Mouse (Mus musculus): ENCODE measurements around the gene Acp6. TPM values are rescaled to one million over a fixed set of nuclear protein-coding genes. Genes with fewer than 3 reads are reported as not detected.
"Not testable (repeated sequence)": the region's sequence is repeated elsewhere in the genome, so short reads cannot be mapped to it uniquely, and the experiment has no call there.

Gene Acp6
- total RNA-seq (2022), result 10 to 100 TPM; 31.9 to 37.2 (median 34.1) TPM

DNA sequence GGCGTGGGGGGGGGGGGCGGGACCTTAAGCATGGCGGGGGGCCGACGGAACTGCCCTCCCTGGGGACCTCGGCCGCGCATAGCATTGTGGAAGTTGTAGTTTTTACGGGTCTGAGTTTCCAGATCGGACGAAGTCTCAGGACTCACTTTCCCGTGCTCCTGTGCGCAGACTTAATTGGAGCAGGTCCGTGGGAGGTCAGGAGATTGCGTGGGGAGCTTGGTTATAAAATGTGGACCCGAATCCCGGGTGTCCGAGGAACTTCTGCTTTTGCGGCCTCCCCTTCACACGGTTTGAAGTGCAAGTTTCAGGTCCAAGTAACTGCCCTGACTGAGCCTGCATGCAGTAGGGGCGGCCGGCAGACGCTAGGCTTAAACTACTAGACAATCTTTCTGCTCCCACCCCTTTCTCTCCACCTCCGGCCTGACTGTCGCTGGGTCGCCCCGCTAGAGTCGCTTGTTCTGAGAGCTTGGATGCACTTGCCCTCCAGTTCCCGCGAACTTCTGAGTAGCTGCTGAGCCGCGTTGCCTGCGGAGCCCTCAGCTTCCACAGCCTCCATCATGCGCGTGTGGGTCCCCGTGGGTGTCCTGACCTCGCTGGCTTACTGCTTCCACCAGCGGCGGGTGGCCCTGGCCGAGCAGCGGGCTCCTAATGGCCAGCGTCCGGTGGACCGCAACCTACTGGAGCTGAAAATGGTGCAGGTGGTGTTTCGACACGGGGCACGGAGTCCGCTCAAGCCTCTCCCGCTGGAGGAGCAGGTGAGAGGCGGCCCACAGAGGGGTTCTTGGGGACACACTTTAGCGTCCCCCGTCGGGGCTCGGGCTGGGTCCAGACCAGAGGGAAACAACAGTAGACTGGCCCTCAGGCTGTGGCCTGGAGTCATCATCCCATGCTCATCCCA is at the start of gene Acp6:
Acp6 (plus strand) TSS at position 167 of the 898 bp plus-strand sequence.
- DNase-seq (ENCODE audit: low spot score), result peak; percentile 93

DNA sequence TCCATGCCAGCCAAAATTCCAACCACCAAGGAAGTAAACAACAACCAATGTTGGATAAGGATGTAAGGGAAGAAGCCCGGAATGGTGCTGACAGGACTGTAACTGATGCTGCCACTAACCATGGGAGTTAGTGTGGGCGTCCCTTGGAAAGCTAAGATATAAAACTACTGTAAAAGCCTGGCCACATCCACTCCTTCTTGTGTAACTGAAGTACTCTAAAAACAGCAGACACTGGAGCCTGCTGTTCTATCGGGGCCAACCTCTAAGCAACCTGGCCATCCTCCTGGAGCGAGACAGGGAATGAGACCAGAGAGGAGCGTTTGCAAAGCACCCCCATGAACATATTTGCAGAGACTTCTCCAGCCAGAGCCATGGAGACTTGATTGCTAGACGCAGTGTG is 41.1 kb upstream of the Acp6 start:
- no peak for DNase-seq (ENCODE audit: low spot score)

DNA sequence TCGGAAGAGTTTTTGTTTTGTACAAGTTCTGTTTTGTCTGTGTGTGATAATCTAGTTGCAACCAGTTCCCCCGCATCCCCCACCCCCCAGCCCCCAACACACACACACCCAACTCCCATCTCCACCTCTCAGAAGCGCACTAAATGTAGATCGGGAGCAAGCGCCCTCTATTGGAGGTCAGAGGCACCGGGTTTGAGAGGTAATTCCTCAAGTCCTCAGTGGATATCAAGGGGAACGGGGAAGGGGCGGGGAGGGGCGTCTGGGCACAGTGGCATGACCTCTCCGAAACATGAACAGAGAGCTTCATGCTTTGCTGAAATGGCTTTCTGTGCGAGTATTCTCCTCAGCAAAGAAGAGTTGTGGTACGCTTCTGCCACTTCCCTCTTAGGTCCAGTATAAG is 40.3 kb upstream of the Acp6 start:
- no peak for DNase-seq (ENCODE audit: low spot score)

DNA sequence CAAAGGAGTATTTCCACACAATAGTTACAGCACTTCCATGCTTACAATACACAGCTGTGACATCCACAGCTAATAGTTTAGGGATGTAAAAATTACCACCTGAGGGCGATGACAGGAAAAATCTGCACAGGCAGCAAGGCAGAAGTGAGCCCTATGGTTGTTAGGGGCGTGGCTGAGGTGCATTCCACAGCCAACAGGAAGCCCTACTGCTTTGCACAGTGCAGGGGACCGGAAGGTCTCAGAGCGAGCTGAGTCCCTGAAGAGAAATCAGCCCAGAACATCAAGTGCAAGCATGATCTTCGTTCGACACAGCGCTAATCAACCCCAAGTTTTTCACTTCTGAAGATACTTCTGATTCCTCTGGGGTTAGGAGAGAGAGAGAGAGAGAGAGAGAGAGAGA is 34.4 kb upstream of the Acp6 start:
- DNase-seq (ENCODE audit: low spot score), result no peak

DNA sequence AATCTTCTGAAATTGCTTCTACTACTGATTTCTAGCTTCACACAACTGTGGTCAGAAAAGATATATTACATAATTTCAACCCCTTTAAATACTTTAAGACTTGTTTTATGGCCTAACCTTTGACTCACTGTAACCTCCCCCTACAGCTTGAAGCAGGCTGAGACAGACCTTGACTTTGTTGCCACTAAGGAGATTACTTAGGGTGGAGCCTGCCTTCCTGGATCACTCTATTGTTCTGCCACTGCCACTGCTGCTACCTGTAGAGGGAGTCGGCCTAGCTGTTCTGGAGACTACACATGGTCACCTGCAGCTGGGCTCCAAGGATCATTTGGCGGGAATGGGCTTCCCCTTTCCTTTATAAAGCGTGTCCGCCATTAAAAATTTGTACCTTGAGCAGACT is 29.2 kb upstream of the Acp6 start:
- DNase-seq (ENCODE audit: low spot score), result no peak

DNA sequence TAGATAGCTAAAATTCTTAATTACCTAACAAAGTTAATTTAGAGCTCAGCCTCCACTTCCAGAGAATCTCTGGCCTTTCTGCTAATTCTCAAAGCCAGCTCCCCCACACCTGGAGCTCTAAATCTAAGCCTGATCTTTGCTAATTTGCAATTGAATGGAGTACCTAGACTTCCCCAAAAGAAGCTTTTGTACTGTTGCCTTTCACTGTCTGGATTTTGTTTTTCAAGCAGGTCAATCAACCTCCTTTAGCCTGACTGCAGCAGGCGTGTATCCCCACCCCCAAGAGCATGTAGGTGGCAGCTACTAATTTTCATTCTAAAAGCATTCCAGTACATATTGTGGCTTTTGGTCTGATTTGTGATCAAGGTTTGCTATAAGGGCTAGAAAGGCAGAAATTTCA is 20.9 kb upstream of the Acp6 start:
- not testable (repeated sequence) for DNase-seq (ENCODE audit: low spot score)

DNA sequence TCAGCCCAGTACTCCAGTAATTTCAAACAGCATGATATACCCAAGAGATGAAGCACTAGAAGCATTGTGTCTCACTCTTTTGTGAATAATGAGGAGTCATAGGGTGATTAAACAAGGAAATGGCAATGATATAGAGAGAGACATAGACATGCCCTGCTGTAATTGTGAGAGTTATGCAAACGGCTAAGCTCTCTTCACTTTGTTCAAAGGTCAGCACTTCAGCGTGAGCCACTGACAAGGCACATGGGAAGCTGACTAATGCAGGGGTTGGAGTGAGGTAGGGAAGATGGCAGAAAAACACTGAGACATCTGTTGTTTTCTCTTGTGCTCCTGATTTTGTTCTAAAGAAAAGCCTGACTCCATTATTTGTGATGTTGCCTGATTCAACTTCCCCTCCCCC is 7.5 kb upstream of the Acp6 start:
- DNase-seq (ENCODE audit: low spot score), result no peak

DNA sequence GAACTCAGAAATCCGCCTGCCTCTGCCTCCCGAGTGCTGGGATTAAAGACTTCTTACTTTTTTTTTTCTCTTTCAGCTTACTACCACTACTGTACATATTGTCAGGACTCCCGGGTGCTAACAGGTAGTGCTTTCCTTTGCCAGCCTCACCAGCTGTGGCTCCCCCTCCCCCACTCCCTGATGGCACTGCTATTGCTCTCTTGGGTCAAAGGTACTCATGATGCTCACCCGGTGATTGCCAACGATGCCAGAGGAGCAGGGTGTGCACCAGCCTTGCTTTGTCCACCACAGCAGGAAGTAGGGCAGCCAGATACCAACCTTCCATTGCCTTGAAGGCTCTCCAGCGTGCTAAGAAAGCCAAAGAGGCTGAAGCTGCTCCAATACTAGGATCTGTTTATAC is 2.1 kb upstream of the Acp6 start:
- no peak for DNase-seq (ENCODE audit: low spot score)

DNA sequence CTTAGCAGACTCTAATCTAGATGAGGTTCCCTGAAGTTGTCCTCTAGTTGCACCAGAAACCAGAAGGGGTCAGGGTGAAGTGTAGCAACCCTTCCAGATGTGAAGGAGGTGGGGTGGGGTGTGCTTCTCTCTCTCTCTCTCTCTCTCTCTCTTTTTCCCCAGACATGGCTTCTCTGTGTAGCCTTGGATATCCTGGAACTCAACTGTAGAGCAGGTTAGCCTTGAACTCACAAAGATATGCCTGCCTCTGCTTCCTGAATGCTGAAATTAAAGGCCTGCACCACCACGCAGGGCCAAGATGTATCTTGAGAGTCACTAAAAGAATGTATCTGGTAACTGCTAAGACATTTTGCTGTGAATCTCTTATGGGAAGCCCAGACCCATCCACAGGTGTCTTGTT is 1.3 kb upstream of the Acp6 start:
- DNase-seq (ENCODE audit: low spot score), result no peak

DNA sequence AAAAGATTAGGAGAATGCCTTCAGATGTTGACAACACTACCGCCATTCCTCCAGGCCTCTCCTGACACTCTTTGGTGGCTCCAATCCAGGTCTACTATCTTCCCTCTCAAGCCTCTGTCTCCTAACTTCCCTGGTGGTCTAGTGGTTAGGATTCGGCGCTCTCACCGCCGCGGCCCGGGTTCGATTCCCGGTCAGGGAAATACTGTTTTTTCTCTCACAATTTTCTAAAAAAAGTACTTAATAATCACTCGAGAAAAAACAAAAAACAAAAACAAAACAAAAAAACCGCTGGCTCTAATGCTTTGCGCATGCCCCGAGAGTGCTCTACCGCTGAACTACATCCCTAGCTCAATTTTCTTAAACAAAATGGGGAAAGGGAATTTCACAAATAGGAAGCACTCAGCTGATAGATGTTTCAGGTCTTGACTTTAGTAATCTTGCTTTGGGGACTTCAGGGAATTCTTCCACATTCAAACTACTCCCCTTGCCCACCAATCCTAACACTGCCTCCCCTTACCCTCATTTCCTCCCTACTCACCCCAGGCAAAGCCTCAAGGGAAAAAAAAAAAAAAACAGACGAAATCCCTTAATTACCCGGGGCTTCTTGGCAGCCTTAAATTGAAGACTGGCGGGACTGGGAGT is 498 bp upstream of the Acp6 start:
- peak; percentile 91 for DNase-seq (ENCODE audit: low spot score)

DNA sequence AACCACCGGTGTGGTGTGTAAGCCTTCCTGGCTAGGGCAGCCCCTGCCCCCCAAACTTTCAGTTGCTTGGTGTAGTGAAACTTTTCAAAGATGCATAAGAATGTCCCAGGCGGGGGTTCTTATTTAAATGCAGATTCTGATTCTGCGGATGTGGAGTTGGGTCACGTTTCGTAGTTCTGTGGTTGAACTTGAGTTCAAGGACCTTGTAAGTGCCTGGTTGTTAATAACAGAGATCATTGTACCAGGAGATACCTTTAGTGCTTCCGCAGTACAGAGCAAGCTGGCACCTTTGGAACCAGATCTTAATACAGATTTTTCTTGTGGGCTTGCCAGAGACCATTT is 903 bp downstream of the Acp6 start:
- DNase-seq (ENCODE audit: low spot score), result no peak

DNA sequence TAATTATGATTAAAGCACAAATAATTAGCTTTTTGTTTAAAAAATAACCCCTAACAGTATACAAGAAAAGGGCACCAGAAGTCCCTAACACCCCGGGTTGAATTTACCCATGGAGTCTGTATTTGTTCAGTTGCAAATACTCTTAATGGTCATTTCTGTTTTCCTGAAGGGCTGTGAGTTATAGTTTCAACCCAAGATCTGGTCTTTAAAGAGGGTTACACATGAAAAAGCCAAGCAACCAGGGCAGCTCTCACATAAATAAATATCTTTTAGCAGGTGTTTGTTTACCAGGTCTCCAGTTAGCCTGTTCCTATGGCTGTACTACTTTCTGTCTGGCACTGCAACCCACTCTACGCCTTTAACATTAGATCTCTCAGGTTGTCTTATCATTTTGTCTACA is 1.4 kb downstream of the Acp6 start:
- no peak for DNase-seq (ENCODE audit: low spot score)

DNA sequence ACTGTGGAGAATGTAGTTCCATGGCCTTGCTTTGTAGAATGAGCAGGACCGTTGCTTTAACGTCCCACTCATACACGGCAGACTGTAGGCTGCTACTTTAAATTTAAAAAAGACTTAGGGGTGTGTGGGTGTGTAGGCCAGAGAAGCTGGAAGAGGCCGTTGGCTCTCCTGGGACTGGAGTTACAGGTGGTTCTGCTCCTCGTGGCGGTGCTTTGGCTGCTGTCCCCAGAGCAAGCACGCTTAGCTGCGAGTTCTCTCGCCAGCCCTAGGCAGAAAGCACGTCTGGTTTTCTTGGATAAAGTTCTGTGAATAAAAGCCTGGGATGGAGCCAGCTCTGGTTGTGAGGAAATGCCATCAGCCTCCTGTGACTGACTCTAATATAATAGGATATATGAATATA is 2.3 kb downstream of the Acp6 start:
- peak; percentile 49 for DNase-seq (ENCODE audit: low spot score)

DNA sequence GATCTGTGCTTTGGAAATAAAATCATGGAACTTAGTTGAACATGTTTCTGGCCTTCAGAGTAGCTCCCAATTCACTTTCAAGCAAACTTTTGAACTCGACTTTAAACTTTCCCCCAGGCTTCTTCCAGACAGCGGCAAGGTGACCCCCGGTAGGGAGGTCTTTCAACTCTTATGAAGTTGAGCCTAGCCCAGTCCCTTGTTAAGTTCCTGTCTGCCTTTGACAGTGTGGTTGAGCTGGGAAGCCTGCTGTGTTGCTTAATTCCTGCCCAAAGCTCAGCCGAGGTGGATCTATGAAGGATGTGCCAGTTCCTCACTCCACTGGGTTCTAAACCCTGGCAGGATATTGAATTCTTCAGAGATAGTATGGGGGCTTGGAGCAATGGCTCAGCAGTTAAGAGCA is 3.2 kb downstream of the Acp6 start:
- DNase-seq (ENCODE audit: low spot score), result no peak

DNA sequence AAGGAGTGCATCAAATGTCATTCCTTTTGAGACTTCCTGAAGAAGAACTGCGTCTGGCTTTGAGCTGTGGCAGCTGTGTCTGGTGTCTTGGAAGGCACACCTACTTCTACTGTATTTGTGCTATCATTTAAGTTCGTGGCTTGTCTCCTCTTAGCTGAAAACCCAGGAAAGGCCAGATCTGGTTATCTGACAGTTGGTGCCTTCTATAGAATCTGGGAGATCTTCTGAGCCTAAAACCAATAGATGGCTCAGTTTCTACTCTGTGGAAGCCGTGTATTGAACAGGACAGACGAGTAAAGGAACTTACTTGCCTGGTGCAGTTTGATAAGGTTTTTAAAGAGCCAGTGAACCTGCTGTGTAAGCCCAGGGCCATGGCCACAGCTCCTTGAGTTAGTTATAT is 5.9 kb downstream of the Acp6 start:
- no peak for DNase-seq (ENCODE audit: low spot score)

DNA sequence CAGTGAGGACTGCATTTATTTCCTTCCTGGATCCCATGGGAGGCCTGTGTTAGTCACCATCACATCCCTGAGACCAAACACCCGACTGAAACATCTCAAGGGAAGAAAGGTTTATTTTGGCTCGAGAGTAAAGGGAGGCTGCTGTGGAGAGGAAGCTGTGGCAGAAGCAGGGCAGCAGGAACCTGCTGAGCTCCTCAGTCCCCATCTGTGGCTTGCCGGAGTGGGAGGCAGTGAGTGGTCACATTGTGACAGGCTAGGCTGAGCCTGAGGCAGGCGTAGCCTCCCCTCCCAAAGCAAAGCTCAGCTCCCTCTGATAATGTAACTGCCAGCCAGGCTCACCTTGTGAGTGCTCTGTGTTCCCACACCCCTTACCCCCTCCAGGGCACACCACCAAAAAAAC is 8.5 kb downstream of the Acp6 start:
- no peak for DNase-seq (ENCODE audit: low spot score)

DNA sequence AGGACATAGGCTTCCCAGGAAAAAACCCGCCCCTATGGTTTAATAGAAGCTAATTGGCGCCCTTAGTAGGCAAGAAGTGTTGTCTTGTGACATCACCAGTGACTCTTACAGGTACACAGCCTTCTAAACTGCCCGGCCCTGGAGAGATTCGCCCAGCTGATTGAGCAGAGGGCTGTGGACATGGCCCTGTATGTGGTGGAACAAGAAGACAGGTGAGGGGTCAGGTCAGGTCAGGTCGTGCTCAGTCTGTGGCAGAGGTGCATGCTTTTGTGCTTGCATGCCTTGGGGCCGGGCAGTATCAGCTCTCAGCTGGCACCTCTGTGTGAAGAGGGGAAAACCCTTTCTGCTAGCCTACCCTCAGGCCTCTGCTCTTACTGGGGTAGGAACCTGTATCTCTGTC is 13.0 kb downstream of the Acp6 start:
- DNase-seq (ENCODE audit: low spot score), result no peak

DNA sequence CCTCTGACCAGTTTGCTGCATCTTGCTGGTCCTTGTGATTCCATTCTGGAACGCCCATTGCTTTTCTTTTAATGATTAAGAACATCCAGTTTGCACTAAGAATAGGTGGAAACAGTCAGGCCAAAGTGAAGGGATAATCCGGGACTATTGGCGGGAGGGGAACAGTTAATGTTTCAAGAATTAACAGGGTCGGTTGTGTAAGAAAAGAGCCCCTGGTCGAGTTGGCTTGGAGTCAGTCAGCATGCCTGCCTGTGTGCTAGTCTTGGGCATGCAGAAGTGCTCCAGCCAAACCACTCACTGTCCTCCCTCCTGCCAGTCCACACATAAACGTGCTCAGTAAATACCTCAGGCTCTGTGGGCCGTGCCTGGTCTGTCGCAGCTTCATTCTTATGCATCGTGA is 13.7 kb downstream of the Acp6 start:
- DNase-seq (ENCODE audit: low spot score), result no peak

DNA sequence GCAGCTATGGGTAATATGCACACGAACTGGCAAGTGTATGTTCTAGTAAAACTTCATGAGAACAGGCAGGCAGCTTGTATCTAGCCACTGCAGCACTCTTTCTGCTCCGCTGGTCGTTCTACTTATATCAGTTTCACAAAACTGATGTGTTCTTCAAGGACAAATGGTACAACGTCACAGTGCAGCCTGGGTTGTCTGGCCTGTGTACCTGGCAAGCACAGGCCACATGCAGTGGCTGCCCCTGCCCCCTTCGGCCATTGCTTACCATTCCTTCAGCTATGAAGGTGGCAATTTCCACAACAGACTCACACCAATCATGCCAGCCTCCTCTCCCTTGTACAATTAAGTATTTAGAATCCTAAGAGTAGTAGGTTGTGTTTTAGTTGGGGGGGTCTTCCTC is 14.1 kb downstream of the Acp6 start:
- no peak for DNase-seq (ENCODE audit: low spot score)

DNA sequence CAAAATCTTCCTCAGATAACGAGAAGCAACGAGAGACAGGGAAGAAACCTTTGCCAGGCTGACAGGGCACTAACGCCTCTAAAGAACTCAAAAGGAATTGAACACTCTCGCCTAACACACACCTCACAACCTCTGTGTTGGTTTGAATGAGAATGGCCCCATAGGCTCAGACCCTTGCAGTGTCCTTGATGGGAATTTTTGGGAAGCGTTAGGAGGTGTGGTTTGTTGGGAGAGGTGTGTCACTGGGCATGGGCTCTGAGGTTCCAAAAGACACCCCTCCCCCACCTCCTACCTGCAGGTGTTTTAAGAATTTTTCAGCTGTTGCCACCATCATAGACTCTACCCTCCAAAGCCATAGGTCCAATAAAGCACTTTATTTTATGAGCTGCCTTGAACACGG is 20.3 kb downstream of the Acp6 start:
- no peak for DNase-seq (ENCODE audit: low spot score)

DNA sequence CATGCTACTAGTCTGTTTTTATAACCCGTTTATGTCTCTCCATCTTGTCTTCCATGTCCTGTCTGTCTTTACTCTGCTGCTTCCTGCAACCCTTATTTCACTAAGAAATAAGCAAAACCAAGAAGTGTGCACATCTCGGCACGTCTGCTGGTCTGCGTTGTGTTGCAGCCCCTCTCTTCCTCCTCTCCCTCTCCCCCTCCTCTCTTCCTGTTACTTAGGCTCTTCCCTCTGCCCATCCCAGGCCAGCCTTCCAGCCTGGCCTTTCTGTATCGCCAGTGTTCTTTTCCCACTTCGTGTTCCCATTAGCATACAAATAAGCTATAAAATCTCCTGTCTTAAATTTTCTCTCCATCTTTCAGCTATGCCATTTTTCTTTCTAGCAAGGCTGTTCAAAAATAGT is 21.9 kb downstream of the Acp6 start:
- DNase-seq (ENCODE audit: low spot score), result no peak

DNA sequence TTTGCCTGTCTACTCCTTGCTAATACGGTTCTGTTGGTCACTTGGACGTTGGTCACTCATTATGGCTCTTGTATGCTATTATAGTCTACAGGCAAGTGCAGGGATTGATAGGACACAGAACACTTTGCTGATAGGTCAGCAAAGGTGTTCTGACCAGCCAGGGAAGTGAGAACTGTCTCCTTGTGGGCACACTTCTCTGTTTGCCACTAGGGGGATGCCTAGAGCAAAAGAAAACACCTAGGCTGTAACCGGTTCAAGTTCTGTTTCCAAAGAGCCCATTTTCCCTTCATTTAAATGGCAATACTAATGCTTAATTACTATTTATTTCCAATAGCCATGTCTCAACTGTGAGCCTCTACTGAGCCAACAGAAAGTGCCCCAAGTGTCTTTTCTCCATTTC is 25.2 kb downstream of the Acp6 start:
- DNase-seq (ENCODE audit: low spot score), result no peak

DNA sequence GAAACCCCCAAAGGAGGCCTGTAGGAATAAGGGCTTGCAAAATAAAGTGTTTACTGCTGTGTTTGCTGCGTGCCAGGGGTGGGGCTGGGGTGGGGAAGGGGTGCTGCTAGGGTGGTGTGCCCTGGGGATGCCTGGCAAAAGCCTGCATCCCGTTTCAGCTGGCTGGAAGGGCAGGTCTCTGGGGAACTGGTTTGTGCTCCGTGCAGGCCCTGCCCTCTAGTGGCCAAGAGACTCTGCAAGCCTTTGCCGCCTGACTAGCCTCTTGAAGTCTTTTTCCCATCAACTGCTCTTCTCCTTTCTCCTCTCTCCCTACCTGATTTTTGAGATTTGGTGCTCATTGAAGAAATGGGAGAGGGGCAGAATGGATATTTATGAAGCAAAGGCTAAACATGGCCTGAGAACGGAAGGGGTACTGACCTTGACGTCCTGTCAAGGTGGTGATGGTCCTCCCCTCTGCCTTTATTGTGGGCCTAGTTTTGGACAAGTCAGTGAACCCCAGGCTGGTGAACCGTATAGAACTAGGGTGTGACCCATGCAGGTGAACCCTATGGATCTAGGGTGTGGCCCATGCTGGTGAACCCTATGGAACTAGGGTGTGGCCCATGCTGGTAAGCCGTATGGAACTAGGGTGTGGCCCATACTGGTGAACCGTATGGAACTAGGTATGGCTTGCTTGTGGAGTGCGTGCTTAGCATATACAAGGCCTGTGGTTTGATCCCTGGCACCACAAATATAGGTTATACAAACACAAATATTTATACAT is 26.7 kb downstream of the Acp6 start:
- DNase-seq (ENCODE audit: low spot score), result peak; percentile 63
